Mouse (Mus musculus) limb, embryonic 14.5 days (tissue): ENCODE measurements around the gene Tns3. TPM values are rescaled to one million over a fixed set of nuclear protein-coding genes. Genes with fewer than 3 reads are reported as not detected.

ENCODE experiments used
- ATAC-seq: fragments of 200-750 bp; cut with Nextera tagmentation; 2 replicates; pipeline ENCODE4 v1.8.0; 2017; ENCODE audit warnings: low read depth, moderate number of reproducible peaks, moderate TSS enrichment; ENCODE audit not compliant: low FRiP score
- DNase-seq: peaks from one replicate; pipeline ENCODE4 v3.0.0-alpha.2; 2015; ENCODE audit warnings: low spot score
- H3K27ac ChIP-seq: fragments of 300-500 bp; sonication (generic); replicated peaks from 2 replicates; pipeline ENCODE4 v1.5.1; 2014; ENCODE audit warnings: low read depth, mild to moderate bottlenecking, low read length, moderate library complexity, mixed read lengths
- H3K27me3 ChIP-seq: fragments of 300-500 bp; sonication (generic); 2 replicates; pipeline ENCODE4 v1.6.1; 2014; ENCODE audit warnings: low read length, mixed read lengths; ENCODE audit not compliant: control insufficient read depth, insufficient read depth
- H3K36me3 ChIP-seq: fragments of 300-500 bp; sonication (generic); 2 replicates; pipeline ENCODE4 v1.6.1; 2014; ENCODE audit warnings: mild to moderate bottlenecking, low read length, moderate library complexity, mixed read lengths; ENCODE audit not compliant: control insufficient read depth, insufficient read depth
- H3K4me1 ChIP-seq: fragments of 300-500 bp; sonication (generic); 2 replicates; pipeline ENCODE4 v1.6.1; 2014; ENCODE audit warnings: antibody characterized with exemption, low read length, mixed read lengths; ENCODE audit not compliant: control insufficient read depth, insufficient read depth
- H3K4me2 ChIP-seq: fragments of 300-500 bp; sonication (generic); replicated peaks from 2 replicates; pipeline ENCODE4 v1.6.1; 2014; ENCODE audit warnings: low read depth, mild to moderate bottlenecking, low read length, moderate library complexity; ENCODE audit not compliant: severe bottlenecking
- H3K4me3 ChIP-seq: fragments of 300-500 bp; sonication (generic); replicated peaks from 2 replicates; pipeline ENCODE4 v1.5.1; 2014; ENCODE audit warnings: low read length
- H3K9ac ChIP-seq: fragments of 300-500 bp; sonication (generic); 2 replicates; pipeline ENCODE4 v1.6.1; 2014; ENCODE audit warnings: mild to moderate bottlenecking, low read depth, low read length, moderate library complexity; ENCODE audit not compliant: severe bottlenecking
- H3K9me3 ChIP-seq: fragments of 300-500 bp; sonication (generic); 2 replicates; pipeline ENCODE4 v1.6.1; 2016; ENCODE audit warnings: low read length; ENCODE audit not compliant: control insufficient read depth
- POLR2A ChIP-seq: fragments of 200-500 bp; IDR thresholded peaks from 2 replicates; pipeline ENCODE4 v1.8.0; 2012; ENCODE audit warnings: inconsistent platforms, mild to moderate bottlenecking, moderate library complexity, borderline replicate concordance; ENCODE audit not compliant: insufficient read depth, insufficient read length; ENCODE audit errors: extremely low read depth
- WGBS: fragments of 180-500 bp; shearing (Covaris S2); extraction: QIAGEN DNeasy Blood & Tissue Kit; methylation state at CpG from one replicate; pipeline ENCODE4 v1.1.7; 2014; 5-methylcytosine and 5-hydroxymethylcytosine counted together
- polyA plus RNA-seq, 2 experiments: library from polyadenylated mRNA; depleted of rRNA in 1 of 2; stranded (reverse) in 1 of 2; unstranded in 1 of 2; fragments of >200 nt; fragmentation: Nextera tagmentation in 1 of 2; extraction: Ambion mirVana in 1 of 2; gene quantifications; 2 replicates each; pipeline versions ENCODE4 v1.2.1 to v1.2.3; 2012 to 2014

Tns3 gene
- polyA plus RNA-seq, 2 experiments, result 27.4 to 59.1 TPM

DNA sequence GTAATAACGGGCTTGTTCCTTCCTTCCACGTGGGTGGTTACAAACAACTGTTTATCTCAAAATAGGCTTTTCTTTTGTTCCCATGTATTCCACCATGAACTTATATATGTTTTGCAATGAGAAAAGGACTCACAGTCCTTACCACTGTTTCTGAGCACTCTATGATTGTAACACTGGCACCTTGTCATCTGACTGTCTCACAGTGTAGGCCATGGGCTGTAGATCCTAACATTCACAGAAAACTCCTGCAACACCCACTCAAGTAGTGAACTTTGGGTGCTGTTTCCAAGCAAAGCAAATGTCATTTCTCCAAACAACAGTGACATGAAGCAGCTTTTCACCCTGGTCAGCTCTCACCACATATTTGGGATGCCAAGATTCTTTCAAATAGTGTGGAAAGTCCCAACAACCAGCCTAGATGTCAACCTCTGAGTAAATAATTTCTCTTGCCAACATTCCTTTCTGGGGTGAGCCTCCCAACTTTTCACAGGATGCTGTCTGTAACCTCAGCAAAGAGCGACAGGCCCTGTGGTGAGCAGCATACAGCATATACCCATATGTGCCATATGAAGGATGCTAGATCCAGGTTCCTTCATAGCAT lies 10.3 kb upstream of the Tns3 start:
- Histone ChIP-seq H3K27me3 (no peaks in the 10 kb centered on the region), H3K9ac (no peak overlapping the region), H3K4me2 (no peak overlapping the region), H3K4me3 (no peak overlapping the region), H3K36me3 (no peaks in the 10 kb centered on the region), H3K27ac (no peak overlapping the region), H3K9me3 (no peaks in the 10 kb centered on the region), H3K4me1 (no peaks in the 10 kb centered on the region)
- no peak for ATAC-seq
- TF ChIP-seq POLR2A, result no peak
- DNase-seq, result no peak
- 82% methylated on average over 3 of the region's 3 CpGs for WGBS

DNA sequence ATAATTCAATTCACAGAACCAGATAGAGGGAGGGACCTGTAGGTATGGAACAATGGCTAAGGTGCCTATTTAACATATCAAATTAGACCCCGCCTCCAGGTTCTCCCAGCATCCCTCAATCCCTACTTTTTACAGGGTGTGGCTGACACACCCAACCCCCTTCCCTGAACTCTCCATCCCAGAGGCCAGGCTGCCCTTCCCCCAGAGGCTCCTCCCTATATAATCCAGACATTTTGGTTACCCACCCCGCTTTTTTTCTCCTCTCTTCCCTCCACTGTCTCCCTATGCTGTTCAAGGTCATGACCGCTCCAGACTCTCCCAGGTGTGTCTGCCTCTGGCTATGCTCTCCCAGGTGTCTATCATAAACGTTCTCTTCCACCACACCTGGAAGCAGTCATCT lies 7.4 kb upstream of the Tns3 start:
- ATAC-seq (no peak), DNase-seq (no peak)
- WGBS, result 65% methylated on average over 4 of the region's 4 CpGs

DNA sequence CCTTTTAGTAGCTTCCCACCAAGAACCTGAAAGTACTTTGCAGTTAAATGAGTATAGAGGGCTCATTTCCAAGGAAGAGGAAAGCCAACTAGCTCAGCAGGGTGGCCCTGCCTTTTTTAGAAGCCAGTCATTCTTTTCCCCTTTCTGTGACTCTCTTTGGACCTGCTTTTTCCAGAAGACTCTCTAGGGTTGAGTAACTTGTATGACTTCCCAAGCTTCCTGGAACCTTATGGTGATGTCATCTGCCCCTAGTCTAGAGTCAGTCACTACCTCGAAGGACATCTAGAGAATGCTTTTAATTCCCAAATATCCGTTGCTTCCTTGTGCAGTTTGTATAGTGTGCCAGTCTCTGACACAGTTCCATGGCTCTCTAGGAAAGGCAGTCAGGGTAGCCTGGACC lies 4.8 kb upstream of the Tns3 start:
- no peak overlapping the region for H3K27ac ChIP-seq
- H3K27me3 ChIP-seq, result no peaks in the 10 kb centered on the region
- peaks cover 9% of the 10 kb centered on the region for H3K4me1 ChIP-seq
- no peak for ATAC-seq
- DNase-seq, result no peak
- no peak overlapping the region for H3K4me2 ChIP-seq
- H3K4me3 ChIP-seq, result no peak overlapping the region
- H3K36me3 ChIP-seq, result no peaks in the 10 kb centered on the region
- 84% methylated on average over 2 of the region's 2 CpGs for WGBS
- no peak overlapping the region for H3K9ac ChIP-seq
- no peak for TF ChIP-seq POLR2A
- H3K9me3 ChIP-seq, result no peaks in the 10 kb centered on the region

More for the DNA sequence above, 7.4 kb upstream of the Tns3 start:
- no peak for TF ChIP-seq POLR2A
- H3K4me2 ChIP-seq, result no peak overlapping the region
- H3K27ac ChIP-seq, result no peak overlapping the region
- no peak overlapping the region for H3K9ac ChIP-seq
- no peaks in the 10 kb centered on the region for H3K27me3 ChIP-seq
- no peaks in the 10 kb centered on the region for H3K9me3 ChIP-seq
- no peaks in the 10 kb centered on the region for H3K36me3 ChIP-seq
- no peak overlapping the region for H3K4me3 ChIP-seq
- no peaks in the 10 kb centered on the region for H3K4me1 ChIP-seq

DNA sequence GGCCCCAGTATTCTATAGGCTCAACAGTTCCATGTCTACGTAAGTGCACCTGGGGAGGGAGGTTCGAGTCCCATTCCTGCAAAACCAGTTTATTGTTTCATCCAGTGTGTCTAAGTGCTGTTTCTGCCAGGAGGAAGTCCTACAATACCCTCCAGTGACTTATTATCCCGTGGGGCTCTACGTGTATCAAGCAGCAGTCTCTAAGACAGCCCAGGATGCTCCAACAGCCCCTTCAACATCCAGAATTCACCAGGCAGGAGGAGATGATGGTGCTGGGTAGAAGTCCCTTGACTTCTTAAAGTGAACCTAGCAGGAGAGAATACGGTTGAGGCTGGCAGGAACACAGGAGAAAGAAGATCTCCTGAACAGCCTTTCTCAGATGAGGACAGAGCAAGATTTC lies 462 bp upstream of the Tns3 start:
- peak overlapping the region; percentile 86 for H3K9ac ChIP-seq

DNA sequence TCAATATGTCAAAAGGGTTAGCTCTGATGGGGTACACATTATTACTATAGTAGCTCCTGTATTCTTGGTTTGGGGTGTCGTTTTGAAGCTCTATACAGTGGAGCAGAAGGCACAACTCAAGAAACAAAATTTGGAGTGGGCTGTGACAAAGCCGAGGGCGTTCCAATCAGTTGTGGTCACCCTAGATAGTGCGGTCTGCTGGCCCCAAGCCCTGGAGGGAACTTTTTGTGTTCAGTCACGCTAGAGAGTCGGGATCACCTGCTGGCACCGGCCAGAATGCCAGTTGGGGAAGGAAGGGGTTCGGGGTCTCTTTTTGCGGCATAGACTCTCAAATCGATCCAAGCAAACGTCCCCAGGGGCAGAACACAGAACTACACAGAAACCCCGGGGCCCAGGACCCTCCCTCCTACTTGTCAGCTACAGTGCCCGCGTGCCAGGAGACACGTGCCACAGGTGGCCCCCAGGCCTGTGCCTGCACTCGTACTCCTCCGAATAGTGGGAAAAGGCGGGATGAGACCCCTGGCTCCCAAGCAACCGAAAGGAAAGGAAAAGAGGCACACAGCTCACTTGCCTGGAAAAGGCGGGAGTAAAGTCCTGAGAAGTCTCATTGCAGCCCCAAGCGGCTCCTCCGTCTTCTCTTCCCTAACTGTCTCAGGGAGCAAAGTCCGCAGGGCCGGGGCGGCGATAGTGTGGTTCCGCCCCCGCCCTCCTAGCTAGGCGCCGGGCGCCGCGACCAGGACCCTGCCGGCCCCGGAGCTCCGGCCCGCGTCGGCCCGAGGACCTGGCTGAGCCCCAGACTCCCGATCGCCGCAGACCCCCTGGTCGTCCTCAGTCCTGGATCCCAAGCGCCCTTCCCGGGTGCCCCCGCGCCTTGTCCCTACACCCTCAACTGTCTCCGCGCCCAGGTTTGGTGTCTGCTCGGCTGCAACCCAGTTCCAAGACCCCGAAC lies 617 bp downstream of the Tns3 start:
- H3K9me3 ChIP-seq, result no peaks in the 10 kb centered on the region
- H3K27ac ChIP-seq, result peak overlapping the region; percentile 92
- ATAC-seq (peak; percentile 45), DNase-seq (no peak)
- 1% methylated on average over 50 of the region's 52 CpGs for WGBS
- peak overlapping the region; percentile 67 for H3K4me2 ChIP-seq
- peak overlapping the region; percentile 72 for H3K4me3 ChIP-seq
- no peak for TF ChIP-seq POLR2A
- peaks cover 7% of the 10 kb centered on the region; the same call in 1 of the 2 replicates for H3K36me3 ChIP-seq
- peak overlapping the region; percentile 86 for H3K9ac ChIP-seq
- peaks cover 47% of the 10 kb centered on the region for H3K4me1 ChIP-seq
- H3K27me3 ChIP-seq, result no peaks in the 10 kb centered on the region

More for the DNA sequence above, 462 bp upstream of the Tns3 start:
- Histone ChIP-seq H3K9me3 (no peaks in the 10 kb centered on the region), H3K27me3 (no peaks in the 10 kb centered on the region), H3K27ac (peak overlapping the region; percentile 92), H3K4me2 (peak overlapping the region; percentile 67), H3K36me3 (peaks cover 7% of the 10 kb centered on the region; the same call in 1 of the 2 replicates), H3K4me1 (peaks cover 36% of the 10 kb centered on the region), H3K4me3 (peak overlapping the region; percentile 72)
- 29% methylated on average over 5 of the region's 5 CpGs for WGBS
- DNase-seq (no peak), ATAC-seq (0 out of 2 replicates have a peak, but pooled peaks have one; percentile 3)
- TF ChIP-seq POLR2A, result no peak
